Mouse (Mus musculus): Measurements from ENCODE around the gene Cyfip1. TPM values are rescaled to one million over a fixed set of nuclear protein-coding genes. Genes with fewer than 3 reads are reported as not detected.

The Cyfip1 gene
- polyA plus RNA-seq, 1 experiment from 2014 or later = 54.5 TPM

DNA sequence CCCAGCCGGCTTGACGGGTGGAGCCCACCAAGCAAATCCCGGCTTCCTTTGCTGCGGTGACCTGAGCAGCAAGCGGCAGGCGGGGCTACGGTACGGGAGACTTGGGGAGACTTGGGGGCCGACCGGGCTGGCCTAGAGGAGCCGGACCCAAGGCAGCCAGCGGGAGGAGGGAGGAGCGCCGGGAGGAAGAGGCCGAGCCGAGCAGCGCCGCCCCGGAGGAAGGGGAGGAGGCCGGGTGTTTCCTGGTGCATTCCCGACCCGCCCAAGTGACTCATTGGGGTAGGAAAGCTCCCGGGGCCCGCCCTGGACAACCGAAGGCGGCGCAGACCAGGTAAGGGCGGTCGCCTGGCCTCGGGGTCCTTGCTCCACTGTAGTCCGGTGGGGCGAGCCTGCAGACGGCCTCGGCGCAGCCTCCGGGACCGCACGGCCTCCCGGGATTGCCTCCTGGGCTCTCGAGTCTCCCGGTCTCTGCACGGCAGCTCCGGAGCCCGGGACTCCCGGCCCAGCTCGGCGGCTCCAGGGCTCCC is 495 bp downstream of the Cyfip1 start:
- ATAC-seq = peak; percentile 95
- Histone ChIP-seq H3K36me3 (ENCODE audit: control insufficient read depth, insufficient read depth, low read length) (no peaks in the 10 kb centered on the region), H3K4me2 (ENCODE audit: low read length) (peak overlapping the region; percentile 66), H3K9ac (ENCODE audit: low read length) (peak overlapping the region; percentile 95), H3K4me3 (ENCODE audit: low read depth, low read length) (peak overlapping the region; percentile 85), H3K27ac (ENCODE audit: low read depth, low read length) (peak overlapping the region; percentile 94), H3K27me3 (replicated peaks; ENCODE audit: control insufficient read depth, insufficient read depth, low read length) (no peaks in the 10 kb centered on the region), H3K9me3 (replicated peaks; ENCODE audit: control insufficient read depth, low read length) (no peaks in the 10 kb centered on the region), H3K4me1 (ENCODE audit: control insufficient read depth, insufficient read depth, low read length) (peaks cover 8% of the 10 kb centered on the region)
- WGBS = 1% methylated on average over 23 of the region's 47 CpGs
- peak; percentile 86 for DNase-seq (ENCODE audit: low spot score)

DNA sequence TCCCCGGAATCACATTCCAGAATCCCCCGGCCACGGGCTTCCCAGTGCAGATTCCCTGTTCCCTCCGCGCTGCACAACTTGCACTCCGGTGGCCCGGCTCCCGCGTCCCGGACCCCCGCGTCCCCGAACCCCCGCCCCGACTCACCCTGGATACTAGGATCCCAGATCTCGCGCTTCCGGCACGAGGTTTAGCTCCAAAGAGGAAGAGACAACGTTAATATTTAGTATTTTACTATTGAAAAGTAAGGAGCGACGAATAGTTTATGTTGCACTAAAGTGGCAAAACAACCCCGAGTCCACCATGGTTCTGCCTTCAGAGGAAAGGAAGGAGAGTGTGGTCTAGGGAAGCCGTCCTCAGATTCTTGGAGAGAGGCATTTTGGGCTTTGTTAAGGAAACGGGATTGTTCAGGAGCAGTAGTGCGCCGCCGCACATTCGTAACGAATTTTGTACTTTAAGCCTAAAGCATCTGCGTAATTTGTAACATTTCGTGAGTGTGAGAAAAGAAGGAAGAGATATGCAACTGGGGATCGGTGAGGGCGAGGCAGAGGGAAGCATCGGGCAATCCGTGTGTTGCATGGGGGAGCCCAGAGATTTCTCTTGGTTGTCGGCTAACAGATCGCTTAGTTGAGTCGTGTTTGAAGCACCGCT is 1.1 kb downstream of the Cyfip1 start:
- Histone ChIP-seq H3K4me1 (ENCODE audit: control insufficient read depth, insufficient read depth, low read length) (peaks cover 8% of the 10 kb centered on the region), H3K9me3 (replicated peaks; ENCODE audit: control insufficient read depth, low read length) (no peaks in the 10 kb centered on the region), H3K27ac (ENCODE audit: low read depth, low read length) (peak overlapping the region; percentile 94), H3K4me3 (ENCODE audit: low read depth, low read length) (peak overlapping the region; percentile 85), H3K27me3 (replicated peaks; ENCODE audit: control insufficient read depth, insufficient read depth, low read length) (no peaks in the 10 kb centered on the region), H3K9ac (ENCODE audit: low read length) (peak overlapping the region; percentile 95), H3K4me2 (ENCODE audit: low read length) (peak overlapping the region; percentile 66), H3K36me3 (ENCODE audit: control insufficient read depth, insufficient read depth, low read length) (no peaks in the 10 kb centered on the region)
- ATAC-seq = peak; percentile 49
- 0% methylated on average over 40 of the region's 40 CpGs for WGBS
- DNase-seq (ENCODE audit: low spot score) = peak; percentile 55

DNA sequence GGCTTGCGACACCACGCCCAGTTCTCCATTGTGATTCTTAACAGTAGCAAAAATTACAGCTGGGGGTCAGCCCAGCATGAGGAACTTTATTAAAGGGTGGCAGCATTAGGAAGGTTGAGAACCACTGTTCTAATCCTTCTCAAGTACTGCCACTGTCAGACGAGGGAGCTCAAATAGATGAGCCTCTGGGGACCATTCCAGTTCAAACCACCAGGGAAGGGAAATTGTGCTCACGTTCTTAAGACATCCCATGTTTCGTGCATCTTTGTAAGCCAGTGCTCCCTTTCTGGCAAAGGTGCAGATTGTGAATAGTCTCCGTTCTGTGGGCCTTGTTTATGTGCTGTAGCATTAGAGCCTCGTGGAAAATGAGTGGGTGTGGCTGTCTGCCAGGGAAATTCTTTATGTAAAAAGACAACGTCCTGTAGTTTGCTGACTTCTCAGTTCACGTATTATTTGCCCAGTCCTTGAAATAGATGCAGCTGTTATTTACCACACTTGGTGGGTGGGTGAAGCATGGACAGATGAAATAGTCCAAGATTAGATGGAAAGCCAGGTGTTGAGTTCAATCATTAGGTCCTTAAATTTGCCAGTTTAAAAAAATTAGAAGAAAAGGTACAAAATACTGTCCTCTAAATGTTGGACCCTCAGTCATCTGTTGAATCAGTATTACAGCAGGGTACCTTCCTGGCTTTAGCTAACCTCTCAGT is 5.2 kb downstream of the Cyfip1 start:
- ATAC-seq (no peak), DNase-seq (ENCODE audit: low spot score) (no peak)
- H3K27me3 ChIP-seq (replicated peaks; ENCODE audit: control insufficient read depth, insufficient read depth, low read length) = no peaks in the 10 kb centered on the region
- no peak overlapping the region for H3K4me3 ChIP-seq (ENCODE audit: low read depth, low read length)
- WGBS = 60% methylated on average over 9 of the region's 9 CpGs
- H3K9me3 ChIP-seq (replicated peaks; ENCODE audit: control insufficient read depth, low read length) = no peaks in the 10 kb centered on the region
- H3K4me2 ChIP-seq (ENCODE audit: low read length) = no peak overlapping the region
- no peak overlapping the region for H3K27ac ChIP-seq (ENCODE audit: low read depth, low read length)
- H3K36me3 ChIP-seq (ENCODE audit: control insufficient read depth, insufficient read depth, low read length) = no peaks in the 10 kb centered on the region
- no peak overlapping the region for H3K9ac ChIP-seq (ENCODE audit: low read length)
- H3K4me1 ChIP-seq (ENCODE audit: control insufficient read depth, insufficient read depth, low read length) = peaks cover 17% of the 10 kb centered on the region

DNA sequence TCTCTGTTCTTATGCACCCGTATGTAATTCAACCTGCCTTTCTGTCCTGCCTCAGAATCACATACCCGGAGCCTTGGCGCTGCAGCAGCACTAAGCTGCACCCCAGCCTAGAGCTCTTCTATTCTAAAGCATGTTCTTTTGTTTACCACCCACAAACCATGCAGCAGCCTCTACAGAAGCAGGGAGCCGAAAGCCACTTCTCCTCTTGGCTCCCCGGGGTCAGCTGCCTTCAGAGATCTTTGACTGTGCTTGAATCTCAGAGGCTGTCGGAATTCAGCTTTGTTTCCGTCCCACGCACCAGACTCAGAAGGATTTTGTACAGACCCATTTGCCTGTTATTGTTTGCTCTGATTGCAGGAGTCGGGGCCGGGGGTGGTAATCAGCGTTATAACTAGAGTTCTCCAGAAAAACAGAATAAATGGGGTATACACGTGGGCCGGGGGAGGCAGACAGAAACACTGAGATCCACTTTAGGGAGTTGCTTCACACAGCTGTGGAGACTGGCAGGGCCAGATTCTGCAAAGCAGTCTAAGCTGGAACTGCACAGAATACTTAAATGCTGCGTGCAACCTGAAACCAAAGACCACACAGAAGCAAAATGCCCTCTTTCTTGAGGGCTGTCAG is 8.5 kb downstream of the Cyfip1 start:
- H3K4me3 ChIP-seq (ENCODE audit: low read depth, low read length) = no peak overlapping the region; the same call in 1 of the 2 replicates
- WGBS = 8% methylated on average over 14 of the region's 14 CpGs
- peak; percentile 68 for ATAC-seq

DNA sequence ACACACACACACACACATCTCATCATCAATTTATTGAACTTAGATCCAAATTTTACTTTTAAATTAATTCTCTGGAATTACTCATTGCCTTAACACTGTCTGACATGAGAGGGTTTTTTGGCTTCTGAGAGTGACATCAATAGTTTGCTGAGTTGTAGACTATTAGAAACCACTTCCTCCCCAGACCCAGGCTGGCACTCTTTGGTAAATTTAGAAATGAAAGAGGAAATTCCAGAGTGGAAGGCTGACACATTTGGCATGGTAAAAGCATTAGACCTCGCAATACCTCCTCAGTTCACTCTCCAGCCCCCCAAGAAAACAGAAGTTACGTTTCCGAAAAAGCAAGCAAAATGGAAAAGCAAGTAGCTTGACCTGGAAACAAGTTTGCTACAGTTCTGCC is 11.2 kb downstream of the Cyfip1 start:
- Histone ChIP-seq H3K4me2 (ENCODE audit: low read length) (no peak overlapping the region), H3K4me3 (ENCODE audit: low read depth, low read length) (no peak overlapping the region), H3K27ac (ENCODE audit: low read depth, low read length) (no peak overlapping the region), H3K36me3 (ENCODE audit: control insufficient read depth, insufficient read depth, low read length) (no peaks in the 10 kb centered on the region), H3K9me3 (replicated peaks; ENCODE audit: control insufficient read depth, low read length) (no peaks in the 10 kb centered on the region), H3K27me3 (replicated peaks; ENCODE audit: control insufficient read depth, insufficient read depth, low read length) (no peaks in the 10 kb centered on the region), H3K9ac (ENCODE audit: low read length) (no peak overlapping the region), H3K4me1 (ENCODE audit: control insufficient read depth, insufficient read depth, low read length) (peaks cover 9% of the 10 kb centered on the region)
- WGBS = 92% methylated on average over 3 of the region's 3 CpGs
- ATAC-seq = no peak
- no peak for DNase-seq (ENCODE audit: low spot score)

More for the DNA sequence above, 8.5 kb downstream of the Cyfip1 start:
- peak; percentile 35 for DNase-seq (ENCODE audit: low spot score)
- no peaks in the 10 kb centered on the region for H3K36me3 ChIP-seq (ENCODE audit: control insufficient read depth, insufficient read depth, low read length)
- peak overlapping the region; percentile 51 for H3K9ac ChIP-seq (ENCODE audit: low read length)
- H3K27ac ChIP-seq (ENCODE audit: low read depth, low read length) = peak overlapping the region; percentile 60; the same call in 1 of the 2 replicates
- H3K4me2 ChIP-seq (ENCODE audit: low read length) = peak overlapping the region; percentile 39
- H3K27me3 ChIP-seq (replicated peaks; ENCODE audit: control insufficient read depth, insufficient read depth, low read length) = no peaks in the 10 kb centered on the region
- peaks cover 9% of the 10 kb centered on the region for H3K4me1 ChIP-seq (ENCODE audit: control insufficient read depth, insufficient read depth, low read length)
- H3K9me3 ChIP-seq (replicated peaks; ENCODE audit: control insufficient read depth, low read length) = no peaks in the 10 kb centered on the region

DNA sequence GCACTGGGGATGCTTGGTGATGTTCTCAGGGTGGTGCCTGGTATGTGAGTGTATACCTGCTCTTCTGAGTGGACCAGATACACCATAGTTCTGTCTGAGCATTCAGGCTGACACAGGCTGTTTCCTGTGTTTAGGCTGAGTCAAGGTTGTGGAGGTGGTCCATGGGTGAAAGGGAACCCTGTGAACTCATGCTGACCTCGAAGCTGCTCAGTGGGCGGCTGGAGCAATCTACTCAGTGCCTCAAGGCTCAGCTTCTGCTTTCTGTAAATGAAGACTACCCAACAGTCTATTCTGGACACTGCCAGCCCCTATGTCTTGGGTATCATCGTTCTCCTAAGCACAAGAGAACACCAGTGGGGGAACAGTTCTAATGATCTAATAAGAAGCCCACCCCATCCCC is 14.1 kb downstream of the Cyfip1 start:
- Histone ChIP-seq H3K9me3 (replicated peaks; ENCODE audit: control insufficient read depth, low read length) (no peaks in the 10 kb centered on the region), H3K4me2 (ENCODE audit: low read length) (no peak overlapping the region), H3K27ac (ENCODE audit: low read depth, low read length) (no peak overlapping the region), H3K27me3 (replicated peaks; ENCODE audit: control insufficient read depth, insufficient read depth, low read length) (no peaks in the 10 kb centered on the region), H3K36me3 (ENCODE audit: control insufficient read depth, insufficient read depth, low read length) (no peaks in the 10 kb centered on the region), H3K9ac (ENCODE audit: low read length) (no peak overlapping the region), H3K4me1 (ENCODE audit: control insufficient read depth, insufficient read depth, low read length) (no peaks in the 10 kb centered on the region; the same call in 1 of the 2 replicates), H3K4me3 (ENCODE audit: low read depth, low read length) (no peak overlapping the region)
- DNase-seq (ENCODE audit: low spot score) (no peak), ATAC-seq (no peak)
- 88% methylated on average over 3 of the region's 3 CpGs for WGBS

DNA sequence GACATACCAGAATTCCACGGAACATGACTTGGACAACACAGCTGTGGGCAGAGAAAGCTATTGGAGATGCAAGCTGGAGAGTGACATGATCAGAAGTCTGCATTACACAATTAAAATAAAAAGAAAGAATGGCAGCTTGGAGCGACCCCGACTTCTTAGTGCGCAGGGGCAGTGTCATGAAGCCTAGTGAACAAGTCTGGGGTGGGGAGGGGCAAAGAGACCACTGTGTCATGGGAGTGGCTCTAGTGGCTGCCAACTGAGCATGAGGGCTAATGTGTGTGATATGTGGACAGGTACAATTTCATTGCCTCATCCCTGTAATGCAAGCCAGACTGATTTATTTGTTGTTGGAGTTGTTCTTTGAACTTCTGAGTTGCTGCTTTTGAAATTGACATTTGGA is 15.2 kb downstream of the Cyfip1 start:
- no peak overlapping the region for H3K9ac ChIP-seq (ENCODE audit: low read length)
- no peak for DNase-seq (ENCODE audit: low spot score)
- no peaks in the 10 kb centered on the region for H3K36me3 ChIP-seq (ENCODE audit: control insufficient read depth, insufficient read depth, low read length)
- 94% methylated on average over 4 of the region's 4 CpGs for WGBS
- H3K4me1 ChIP-seq (ENCODE audit: control insufficient read depth, insufficient read depth, low read length) = no peaks in the 10 kb centered on the region; the same call in 1 of the 2 replicates
- H3K4me2 ChIP-seq (ENCODE audit: low read length) = no peak overlapping the region
- H3K27me3 ChIP-seq (replicated peaks; ENCODE audit: control insufficient read depth, insufficient read depth, low read length) = no peaks in the 10 kb centered on the region
- no peaks in the 10 kb centered on the region for H3K9me3 ChIP-seq (replicated peaks; ENCODE audit: control insufficient read depth, low read length)
- H3K4me3 ChIP-seq (ENCODE audit: low read depth, low read length) = no peak overlapping the region
- no peak overlapping the region for H3K27ac ChIP-seq (ENCODE audit: low read depth, low read length)
- no peak for ATAC-seq

DNA sequence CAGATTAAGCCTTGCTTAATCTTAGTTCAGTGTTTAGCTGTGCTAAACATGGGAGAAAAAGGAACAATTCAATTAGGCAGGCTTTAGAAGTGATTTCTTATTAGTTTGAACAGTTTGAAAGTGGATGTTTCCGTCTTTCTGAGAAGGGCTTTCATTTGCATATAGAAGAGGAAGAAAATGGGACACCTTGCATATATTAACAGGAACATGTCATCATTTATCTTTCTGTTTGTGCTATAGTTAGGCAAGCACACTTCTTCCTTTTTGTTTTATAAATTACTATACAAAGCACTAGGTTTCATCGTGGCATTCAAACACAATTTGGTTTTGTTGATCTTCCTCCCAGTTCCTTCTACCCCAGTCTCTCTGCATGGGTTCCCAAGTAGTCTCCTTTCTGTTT is 16.2 kb downstream of the Cyfip1 start:
- ATAC-seq = no peak

More for the DNA sequence above, 16.2 kb downstream of the Cyfip1 start:
- no peaks in the 10 kb centered on the region for H3K27me3 ChIP-seq (replicated peaks; ENCODE audit: control insufficient read depth, insufficient read depth, low read length)
- no peak overlapping the region for H3K4me2 ChIP-seq (ENCODE audit: low read length)
- no peaks in the 10 kb centered on the region; the same call in 1 of the 2 replicates for H3K4me1 ChIP-seq (ENCODE audit: control insufficient read depth, insufficient read depth, low read length)
- no peaks in the 10 kb centered on the region for H3K36me3 ChIP-seq (ENCODE audit: control insufficient read depth, insufficient read depth, low read length)
- H3K9ac ChIP-seq (ENCODE audit: low read length) = no peak overlapping the region
- no peak overlapping the region for H3K27ac ChIP-seq (ENCODE audit: low read depth, low read length)
- no peaks in the 10 kb centered on the region for H3K9me3 ChIP-seq (replicated peaks; ENCODE audit: control insufficient read depth, low read length)
- 74% methylated on average over 2 of the region's 2 CpGs for WGBS
- H3K4me3 ChIP-seq (ENCODE audit: low read depth, low read length) = no peak overlapping the region
- DNase-seq (ENCODE audit: low spot score) = no peak
